Mouse (Mus musculus): ENCODE measurements around the gene Ripply2. TPM values are rescaled to one million over a fixed set of nuclear protein-coding genes. Genes with fewer than 3 reads are reported as not detected.

The Ripply2 gene
- polyA plus RNA-seq (2012; ENCODE audit: low replicate concordance) = not detected in 2 replicates

DNA sequence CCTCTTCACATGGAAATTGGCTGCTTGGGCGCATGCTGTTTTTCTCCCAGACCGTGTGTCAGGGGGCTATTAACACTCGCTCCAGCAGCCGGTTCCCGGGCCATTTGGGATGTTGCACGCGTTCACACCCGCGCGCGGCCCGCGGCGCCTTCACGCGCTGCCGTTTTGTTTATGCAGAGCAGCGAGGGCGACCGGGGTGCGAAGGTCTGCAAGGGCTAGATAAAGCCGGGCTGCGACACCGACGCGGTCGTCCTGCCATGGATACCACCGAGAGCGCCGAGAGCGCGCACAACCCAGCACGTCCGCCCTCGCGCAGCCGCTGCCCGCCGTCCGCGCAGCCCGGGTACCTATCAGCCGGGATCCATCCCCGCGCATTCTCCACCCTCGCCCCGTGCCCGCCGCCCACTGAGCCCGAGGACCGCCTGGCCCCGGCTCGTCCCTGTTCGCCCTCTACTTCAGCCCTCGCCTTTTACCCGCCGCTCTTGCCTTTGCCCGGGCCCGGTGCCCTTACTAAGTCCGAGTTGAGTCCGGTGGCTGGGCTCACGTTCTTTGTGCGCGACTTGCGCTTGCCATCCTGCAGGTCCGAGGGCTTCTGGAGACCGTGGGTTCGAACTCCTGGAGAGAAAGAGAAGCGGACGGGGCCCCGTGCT, at the start of gene Ripply2:
Gene Ripply2 (plus strand): TSS at position 250 of the 650 bp plus-strand sequence.

GRCm38 (mm10) chr9:87021778-87022523, 6.6 kb downstream of the Ripply2 start, which contains the start of gene Cyb5r4:
Cyb5r4 (plus strand) TSS chr9:87022014.

Other genes starting within 250 kb of the Ripply2 start
- gene Snap91, start 134.9 kb upstream of the Ripply2 start, polyA plus RNA-seq (2012; ENCODE audit: low replicate concordance) = 0.03 TPM in 1 of 2 replicates, not detected in the other
- 9.4 and 10.2 TPM in 2 replicates for gene Cyb5r4, start 6.5 kb downstream of the Ripply2 start, polyA plus RNA-seq (2012; ENCODE audit: low replicate concordance)
- gene Mrap2, start 128.8 kb downstream of the Ripply2 start, polyA plus RNA-seq (2012; ENCODE audit: low replicate concordance) = not detected in 2 replicates
- 0.67 and 2.6 TPM in 2 replicates for gene Cep162, start 240.0 kb downstream of the Ripply2 start, polyA plus RNA-seq (2012; ENCODE audit: low replicate concordance)